Mouse (Mus musculus): ENCODE measurements around the gene Nxpe3. TPM values are rescaled to one million over a fixed set of nuclear protein-coding genes. Genes with fewer than 3 reads are reported as not detected.
A peak's percentile ranks its signal among the peaks of the same experiment; 100 is the strongest.

Gene Nxpe3
- polyA plus RNA-seq, 1 experiment: 6.1 TPM

GRCm38 (mm10) chr16:55891346-55891745, 3.7 kb downstream of the Nxpe3 start:
- H3K4me1 ChIP-seq (ENCODE audit: control insufficient read depth, insufficient read depth, insufficient read length): peaks cover 27% of the 10 kb centered on the region; the same call in 1 of the 2 replicates
- H3K27ac ChIP-seq (ENCODE audit: insufficient read depth, low read length): peak overlapping the region; percentile 58
- H3K4me3 ChIP-seq (ENCODE audit: extremely low read depth, insufficient read depth, insufficient read length): no peak overlapping the region
- WGBS: 65% methylated on average over 7 of the region's 7 CpGs
- no peaks in the 10 kb centered on the region for H3K27me3 ChIP-seq (ENCODE audit: control insufficient read depth, insufficient read depth, low read length)
- TF ChIP-seq POLR2A (IDR thresholded peaks at IDR 0.05; ENCODE audit: low read depth, low read length) (no peak), CTCF (IDR thresholded peaks at IDR 0.05; ENCODE audit: extremely low read depth, insufficient read depth, insufficient read length, insufficient replicate concordance) (no peak)
- peaks cover 6% of the 10 kb centered on the region for H3K36me3 ChIP-seq (ENCODE audit: control insufficient read depth, insufficient read depth, low read length)
- DNase-seq (ENCODE audit: low read depth in 1 of 2, low spot score in 2 of 2): no peak

DNA sequence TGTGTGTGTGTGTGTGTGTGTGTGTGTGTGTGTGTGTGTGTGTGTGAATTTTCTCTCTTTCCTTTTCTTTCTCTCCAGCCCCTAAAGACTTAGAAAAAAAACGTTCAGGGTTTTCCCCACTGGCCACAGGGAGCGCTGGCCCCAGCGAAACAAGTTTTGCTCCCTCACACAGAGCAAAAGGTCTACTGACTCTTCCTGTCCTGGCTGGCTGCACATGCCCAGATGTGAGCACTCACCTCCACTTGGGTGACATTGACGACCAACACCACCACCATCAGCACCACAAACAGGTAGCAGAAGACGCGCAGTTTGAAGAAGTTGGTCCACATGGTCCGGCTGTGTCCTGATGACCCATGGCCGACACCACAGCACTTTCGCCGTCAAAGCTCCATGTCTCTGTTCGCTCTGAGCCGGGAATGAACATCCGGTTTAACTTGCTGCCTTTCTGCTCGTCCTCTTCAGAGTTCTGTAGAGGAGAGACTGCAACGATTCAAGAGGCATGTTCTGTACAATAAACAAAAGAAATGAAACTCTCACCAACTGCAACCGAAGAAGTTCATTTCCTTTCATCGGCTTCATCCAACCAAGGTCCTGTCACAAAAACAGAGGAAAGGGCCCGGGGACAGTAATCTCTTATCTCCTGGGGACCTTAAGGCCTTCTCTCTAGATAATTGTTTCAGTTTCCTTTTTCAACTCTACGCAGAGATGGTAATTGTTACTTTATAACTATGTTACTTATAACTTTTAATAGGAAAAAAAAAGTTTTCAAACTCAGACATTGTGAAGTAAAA, 4.5 kb downstream of the Nxpe3 start:
- 59% methylated on average over 19 of the region's 19 CpGs for whole genome bisulfite sequencing
- no peak for DNase-seq (ENCODE audit: low read depth in 1 of 2, low spot score in 2 of 2)
- Histone ChIP-seq H3K4me1 (ENCODE audit: control insufficient read depth, insufficient read depth, insufficient read length) (peaks cover 25% of the 10 kb centered on the region; the same call in 1 of the 2 replicates), H3K27me3 (ENCODE audit: control insufficient read depth, insufficient read depth, low read length) (no peaks in the 10 kb centered on the region), H3K36me3 (ENCODE audit: control insufficient read depth, insufficient read depth, low read length) (peaks cover 6% of the 10 kb centered on the region), H3K27ac (ENCODE audit: insufficient read depth, low read length) (peak overlapping the region; percentile 43), H3K4me3 (ENCODE audit: extremely low read depth, insufficient read depth, insufficient read length) (no peak overlapping the region)
- TF ChIP-seq CTCF (IDR thresholded peaks at IDR 0.05; ENCODE audit: extremely low read depth, insufficient read depth, insufficient read length, insufficient replicate concordance) (no peak), POLR2A (IDR thresholded peaks at IDR 0.05; ENCODE audit: low read depth, low read length) (no peak)

DNA sequence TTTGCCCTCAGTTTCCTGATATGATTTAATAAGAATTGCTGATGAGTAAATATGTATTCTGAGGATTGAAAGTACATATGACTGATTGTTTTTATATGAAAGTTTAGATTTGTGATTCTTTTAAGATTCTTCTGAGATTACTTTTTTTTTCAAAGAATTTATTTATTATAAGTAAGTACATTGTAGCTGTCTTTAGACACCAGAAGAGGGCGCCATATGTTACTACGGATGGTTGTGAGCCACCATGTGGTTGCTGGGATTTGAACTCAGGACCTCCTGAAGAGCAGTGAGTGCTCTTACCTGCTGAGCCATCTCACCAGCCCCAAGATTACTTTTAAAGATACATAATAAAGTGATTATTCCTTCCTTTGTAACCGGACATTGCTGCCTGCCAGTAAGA, 5.6 kb downstream of the Nxpe3 start:
- H3K36me3 ChIP-seq (ENCODE audit: control insufficient read depth, insufficient read depth, low read length): peaks cover 9% of the 10 kb centered on the region
- WGBS: 93% methylated on average over 3 of the region's 3 CpGs
- H3K4me3 ChIP-seq (ENCODE audit: extremely low read depth, insufficient read depth, insufficient read length): no peak overlapping the region
- peaks cover 25% of the 10 kb centered on the region; the same call in 1 of the 2 replicates for H3K4me1 ChIP-seq (ENCODE audit: control insufficient read depth, insufficient read depth, insufficient read length)
- no peak for DNase-seq (ENCODE audit: low read depth in 1 of 2, low spot score in 2 of 2)
- no peak overlapping the region for H3K27ac ChIP-seq (ENCODE audit: insufficient read depth, low read length)
- TF ChIP-seq POLR2A (IDR thresholded peaks at IDR 0.05; ENCODE audit: low read depth, low read length) (no peak), CTCF (IDR thresholded peaks at IDR 0.05; ENCODE audit: extremely low read depth, insufficient read depth, insufficient read length, insufficient replicate concordance) (no peak)
- no peaks in the 10 kb centered on the region for H3K27me3 ChIP-seq (ENCODE audit: control insufficient read depth, insufficient read depth, low read length)

DNA sequence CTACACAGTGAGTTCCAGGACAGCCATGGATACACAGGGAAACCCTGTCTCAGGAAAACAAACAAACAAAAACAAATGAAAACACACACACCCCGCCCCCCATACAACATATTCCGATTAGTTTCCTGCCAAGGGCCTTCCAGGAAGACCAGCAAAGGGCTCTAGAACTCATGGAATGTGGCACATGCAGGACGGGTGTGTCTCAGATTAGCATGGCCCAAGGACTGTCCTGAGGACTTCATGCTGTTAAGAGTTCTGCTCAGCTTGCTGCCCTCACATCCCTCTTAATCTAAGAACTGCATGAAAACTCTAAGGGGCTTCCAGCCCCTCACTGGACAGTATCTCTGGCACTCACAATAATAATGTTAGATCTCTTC, 6.5 kb downstream of the Nxpe3 start:
- WGBS: 88% methylated on average over 3 of the region's 3 CpGs
- TF ChIP-seq CTCF (IDR thresholded peaks at IDR 0.05; ENCODE audit: extremely low read depth, insufficient read depth, insufficient read length, insufficient replicate concordance) (no peak), POLR2A (IDR thresholded peaks at IDR 0.05; ENCODE audit: low read depth, low read length) (no peak)
- H3K4me3 ChIP-seq (ENCODE audit: extremely low read depth, insufficient read depth, insufficient read length): no peak overlapping the region
- H3K27me3 ChIP-seq (ENCODE audit: control insufficient read depth, insufficient read depth, low read length): no peaks in the 10 kb centered on the region
- peak overlapping the region; percentile 3; the same call in 1 of the 2 replicates for H3K27ac ChIP-seq (ENCODE audit: insufficient read depth, low read length)
- H3K36me3 ChIP-seq (ENCODE audit: control insufficient read depth, insufficient read depth, low read length): peaks cover 12% of the 10 kb centered on the region
- H3K4me1 ChIP-seq (ENCODE audit: control insufficient read depth, insufficient read depth, insufficient read length): peaks cover 17% of the 10 kb centered on the region; the same call in 1 of the 2 replicates
- no peak for DNase-seq (ENCODE audit: low read depth in 1 of 2, low spot score in 2 of 2)

DNA sequence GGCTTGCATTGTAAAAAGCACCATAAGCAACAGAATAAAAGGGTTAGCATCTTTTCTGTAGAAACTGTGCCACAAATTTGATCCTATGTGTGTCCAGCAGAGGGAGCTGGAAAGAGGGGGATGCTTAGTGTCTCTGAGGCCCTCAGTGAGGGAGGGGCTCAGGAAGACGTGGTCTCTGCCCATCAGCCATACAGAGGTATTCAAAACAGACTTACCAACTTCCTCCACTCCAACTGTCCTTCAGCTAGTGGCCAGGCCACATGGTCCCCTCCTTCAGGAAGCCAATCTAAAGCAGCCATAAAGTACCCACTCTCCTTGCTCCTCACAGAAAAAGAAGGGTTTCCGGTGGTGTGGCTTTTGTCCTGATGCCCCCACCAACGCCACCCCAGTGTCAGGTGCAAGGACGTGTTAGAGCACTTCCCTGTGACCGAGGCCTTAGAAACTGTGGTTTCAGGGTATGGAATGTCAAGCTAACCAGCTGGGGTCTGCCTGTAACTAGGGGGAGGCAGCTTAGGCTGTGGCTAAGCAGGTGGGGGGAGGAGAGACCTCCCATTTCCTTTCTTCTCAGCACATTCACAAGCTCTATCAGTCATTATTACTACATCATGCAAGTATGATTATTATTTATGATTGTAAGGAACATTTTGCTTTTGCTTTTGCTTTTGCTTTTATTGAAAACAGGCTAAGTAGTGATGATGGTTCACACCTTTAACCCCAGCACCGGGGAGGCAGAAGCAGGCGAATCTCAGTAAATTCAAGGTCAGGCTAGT, 7.1 kb downstream of the Nxpe3 start:
- Histone ChIP-seq H3K4me1 (ENCODE audit: control insufficient read depth, insufficient read depth, insufficient read length) (peaks cover 17% of the 10 kb centered on the region; the same call in 1 of the 2 replicates), H3K27ac (ENCODE audit: insufficient read depth, low read length) (peak overlapping the region; percentile 34), H3K4me3 (ENCODE audit: extremely low read depth, insufficient read depth, insufficient read length) (no peak overlapping the region), H3K27me3 (ENCODE audit: control insufficient read depth, insufficient read depth, low read length) (no peaks in the 10 kb centered on the region), H3K36me3 (ENCODE audit: control insufficient read depth, insufficient read depth, low read length) (peaks cover 12% of the 10 kb centered on the region)
- no peak for DNase-seq (ENCODE audit: low read depth in 1 of 2, low spot score in 2 of 2)
- TF ChIP-seq CTCF (IDR thresholded peaks at IDR 0.05; ENCODE audit: extremely low read depth, insufficient read depth, insufficient read length, insufficient replicate concordance) (peak; percentile 41; the same call in 1 of the 2 replicates), POLR2A (IDR thresholded peaks at IDR 0.05; ENCODE audit: low read depth, low read length) (no peak)
- WGBS: 15% methylated on average over 7 of the region's 7 CpGs

- TF ChIP-seq POLR2A (IDR thresholded peaks at IDR 0.05; ENCODE audit: low read depth, low read length) (no peak), CTCF (IDR thresholded peaks at IDR 0.05; ENCODE audit: extremely low read depth, insufficient read depth, insufficient read length, insufficient replicate concordance) (no peak)
- Histone ChIP-seq H3K27ac (ENCODE audit: insufficient read depth, low read length) (no peak overlapping the region), H3K4me3 (ENCODE audit: extremely low read depth, insufficient read depth, insufficient read length) (no peak overlapping the region), H3K36me3 (ENCODE audit: control insufficient read depth, insufficient read depth, low read length) (peaks cover 10% of the 10 kb centered on the region), H3K4me1 (ENCODE audit: control insufficient read depth, insufficient read depth, insufficient read length) (peaks cover 5% of the 10 kb centered on the region; the same call in 1 of the 2 replicates), H3K27me3 (ENCODE audit: control insufficient read depth, insufficient read depth, low read length) (no peaks in the 10 kb centered on the region)
- DNase-seq (ENCODE audit: low read depth in 1 of 2, low spot score in 2 of 2): no peak
- 74% methylated on average over 11 of the region's 11 CpGs for WGBS
These were observed 10.8 kb downstream of the Nxpe3 start for GRCm38 (mm10) chr16:55884246-55884645.
